Mouse (Mus musculus): ENCODE data around the gene Pank2.
"Not testable (repeated sequence)": the region's sequence is repeated elsewhere in the genome, so short reads cannot be mapped to it uniquely, and the experiment has no call there.

Gene Pank2

DNA sequence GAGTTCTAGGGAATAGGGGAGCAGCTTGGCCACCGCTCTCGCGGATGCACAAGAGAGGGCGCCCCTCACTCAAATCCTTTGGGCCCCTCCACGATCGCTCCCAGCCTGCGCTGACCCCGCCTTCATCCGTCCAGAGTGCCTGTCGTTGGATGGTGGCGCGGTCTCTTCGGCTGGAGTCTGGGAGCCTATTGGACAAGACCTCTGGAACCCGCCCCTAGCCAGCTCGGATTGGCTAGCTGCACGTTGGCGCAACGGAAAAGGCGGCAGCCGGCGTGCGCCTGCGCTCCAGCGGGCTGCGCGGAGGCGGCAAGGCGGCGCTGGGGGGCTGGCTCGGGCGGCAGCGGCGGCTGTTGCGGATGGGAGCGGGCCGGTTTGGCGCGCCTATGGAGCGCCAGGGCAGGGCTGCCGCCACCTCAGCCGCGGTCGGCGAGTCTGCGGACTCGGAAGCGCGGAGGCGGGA, at the start of gene Pank2:
Gene Pank2, plus strand, starts transcription at position 283 of the 460 bp plus-strand sequence.
- peak; percentile 98 to 99 for DNase-seq

- DNase-seq = no peak
Measured at GRCm38 (mm10) chr2:131213773-131214172, 48.5 kb upstream of the Pank2 start.

DNA sequence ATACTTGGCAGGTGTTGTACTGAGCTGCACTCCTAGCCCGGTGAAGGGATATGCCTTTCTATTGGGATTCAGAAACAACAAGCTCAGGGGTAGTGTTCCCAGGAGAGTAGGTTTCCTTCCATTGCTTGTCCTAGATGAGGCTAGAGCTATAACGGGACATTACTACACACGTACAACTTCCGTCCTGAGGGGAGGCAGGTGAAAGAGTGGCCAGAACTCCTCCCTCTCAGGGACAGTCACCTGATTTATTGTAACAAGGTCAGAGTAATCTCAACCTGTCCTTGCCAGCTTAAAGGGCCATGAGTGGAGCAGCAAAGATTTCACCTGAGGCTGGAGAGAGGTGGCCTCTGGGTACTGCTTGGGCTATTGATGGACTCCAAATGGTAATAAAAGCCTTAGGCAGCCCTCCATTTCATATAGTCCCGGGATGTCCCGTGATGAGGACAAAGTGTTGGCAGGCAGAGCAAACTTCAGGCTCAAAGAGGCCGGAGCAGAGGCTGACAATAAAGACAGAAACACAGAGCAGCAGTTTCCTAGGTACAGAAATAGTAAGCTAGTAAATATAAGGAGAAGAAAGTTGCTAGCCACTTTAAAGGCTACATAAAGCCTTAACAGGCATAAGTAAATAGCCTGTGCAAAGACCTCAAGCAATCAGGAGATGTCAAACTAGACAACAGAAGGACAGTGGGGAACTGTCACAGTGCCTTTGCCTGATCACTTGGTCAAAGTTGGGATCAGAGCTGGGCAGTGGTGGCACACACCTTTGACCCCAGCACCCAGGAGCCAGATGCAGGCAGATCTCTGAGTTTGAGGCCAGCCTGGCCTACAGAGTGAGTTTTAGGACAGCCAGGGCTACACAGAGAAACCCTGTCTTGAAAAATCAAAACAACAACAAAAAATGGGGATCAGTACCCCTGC, 46.1 kb upstream of the Pank2 start:
- no peak for DNase-seq

DNA sequence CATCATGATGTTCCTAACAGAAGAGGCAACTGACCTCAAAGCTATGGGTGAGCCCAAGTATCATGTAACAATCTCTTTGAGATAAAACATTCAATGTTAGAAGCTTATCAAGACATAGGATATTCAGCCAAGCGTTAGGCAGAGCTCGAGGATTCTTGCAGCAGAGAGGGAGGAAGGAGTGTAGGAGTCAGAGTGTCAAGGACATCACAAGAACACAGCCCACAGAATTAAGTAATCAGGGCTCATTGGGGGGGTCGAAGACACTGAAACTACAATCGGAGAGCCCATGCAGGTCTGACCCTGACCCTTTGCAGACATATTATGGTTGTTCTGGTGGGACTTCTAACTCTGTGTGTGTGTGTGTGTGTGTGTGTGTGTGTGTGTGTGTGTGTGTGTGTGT, 42.3 kb upstream of the Pank2 start:
- no peak for DNase-seq

DNA sequence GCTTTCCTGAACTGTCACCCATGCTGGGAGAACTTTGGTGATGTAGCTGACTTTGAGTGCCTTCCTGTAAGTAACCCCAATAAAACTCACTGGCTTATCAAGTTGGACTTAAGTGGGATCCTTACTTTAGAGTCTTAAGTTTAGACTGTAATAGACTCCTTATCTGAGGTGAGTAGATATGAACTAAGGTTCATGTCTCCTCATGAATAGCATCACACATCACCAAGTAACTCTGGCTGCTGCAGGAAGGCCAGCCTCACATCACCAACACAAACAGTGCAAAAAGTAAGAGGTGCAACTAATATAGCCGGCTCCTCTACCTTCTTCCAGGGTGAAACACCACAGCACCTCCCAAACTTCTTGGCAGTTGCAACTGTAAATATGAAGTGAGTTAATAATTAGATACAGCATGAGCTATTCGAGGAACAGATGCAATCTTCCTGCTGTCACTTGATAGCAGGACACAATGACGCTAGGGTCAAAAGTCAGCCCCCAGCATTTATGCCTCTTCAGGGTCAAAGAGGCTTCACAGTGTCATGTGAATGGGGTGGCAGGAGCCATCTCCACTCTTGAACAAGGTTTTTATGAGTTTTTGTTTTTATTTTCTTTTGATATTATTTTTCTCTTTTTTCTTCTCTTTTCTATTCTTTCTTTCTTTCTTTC, 40.3 kb upstream of the Pank2 start:
- DNase-seq = no peak

DNA sequence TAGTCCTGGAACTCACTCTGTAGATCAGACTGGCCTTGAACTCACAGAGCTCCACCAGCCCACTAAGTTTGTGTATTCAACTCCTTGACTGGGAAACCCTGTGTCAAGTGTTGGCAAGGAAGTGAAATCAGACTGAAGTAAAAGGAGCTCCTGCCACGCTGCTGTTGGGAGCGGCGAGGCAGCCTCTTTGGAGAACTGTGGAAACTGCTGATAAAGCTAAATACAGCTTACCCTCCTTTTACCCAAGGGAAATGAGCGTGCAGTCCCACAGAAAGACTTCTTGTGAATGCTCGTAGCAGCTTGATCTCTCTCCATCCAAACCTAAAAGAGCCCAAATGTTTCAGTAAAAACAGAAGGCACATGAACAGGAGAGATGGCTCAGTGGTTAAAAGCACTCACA, 39.7 kb upstream of the Pank2 start:
- peak in 1 of 2 experiments; percentile 27 for DNase-seq

DNA sequence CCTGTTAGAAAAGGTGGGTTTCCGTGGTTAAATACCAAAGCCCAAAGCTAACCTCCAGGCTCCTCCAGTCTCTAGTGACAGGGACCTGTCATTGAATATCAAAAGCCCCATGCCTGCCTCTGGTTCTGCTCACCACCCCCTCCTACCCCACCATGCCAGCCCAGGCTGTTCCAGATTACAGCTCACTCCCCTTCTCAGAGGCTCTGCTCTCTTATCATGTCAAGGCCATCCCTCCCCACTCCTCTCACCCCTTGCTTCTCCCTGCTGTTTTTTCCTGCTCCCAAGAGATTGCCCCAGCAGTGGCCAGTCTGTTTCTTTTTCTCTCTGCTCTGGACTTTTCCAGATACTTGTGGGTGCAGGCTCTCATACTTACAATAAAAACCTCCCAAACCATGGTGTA, 38.7 kb upstream of the Pank2 start:
- no peak for DNase-seq

GRCm38 (mm10) chr2:131225178-131225577, 37.1 kb upstream of the Pank2 start:
- DNase-seq = peak; percentile 45 to 71

GRCm38 (mm10) chr2:131226669-131227068, 35.6 kb upstream of the Pank2 start:
- DNase-seq = not testable (repeated sequence)

- no peak for DNase-seq
Measured at GRCm38 (mm10) chr2:131227243-131227642, 35.1 kb upstream of the Pank2 start.

GRCm38 (mm10) chr2:131232558-131232957, 29.7 kb upstream of the Pank2 start:
- no peak for DNase-seq

GRCm38 (mm10) chr2:131233307-131234126, 28.8 kb upstream of the Pank2 start, which contains the start of gene Mavs:
TSS of gene Mavs (plus strand) at chr2:131234063.
- DNase-seq = peak; percentile 96 to 98

GRCm38 (mm10) chr2:131234127-131234650, 28.1 kb upstream of the Pank2 start:
- peak in 1 of 2 experiments; percentile 68 for DNase-seq

DNA sequence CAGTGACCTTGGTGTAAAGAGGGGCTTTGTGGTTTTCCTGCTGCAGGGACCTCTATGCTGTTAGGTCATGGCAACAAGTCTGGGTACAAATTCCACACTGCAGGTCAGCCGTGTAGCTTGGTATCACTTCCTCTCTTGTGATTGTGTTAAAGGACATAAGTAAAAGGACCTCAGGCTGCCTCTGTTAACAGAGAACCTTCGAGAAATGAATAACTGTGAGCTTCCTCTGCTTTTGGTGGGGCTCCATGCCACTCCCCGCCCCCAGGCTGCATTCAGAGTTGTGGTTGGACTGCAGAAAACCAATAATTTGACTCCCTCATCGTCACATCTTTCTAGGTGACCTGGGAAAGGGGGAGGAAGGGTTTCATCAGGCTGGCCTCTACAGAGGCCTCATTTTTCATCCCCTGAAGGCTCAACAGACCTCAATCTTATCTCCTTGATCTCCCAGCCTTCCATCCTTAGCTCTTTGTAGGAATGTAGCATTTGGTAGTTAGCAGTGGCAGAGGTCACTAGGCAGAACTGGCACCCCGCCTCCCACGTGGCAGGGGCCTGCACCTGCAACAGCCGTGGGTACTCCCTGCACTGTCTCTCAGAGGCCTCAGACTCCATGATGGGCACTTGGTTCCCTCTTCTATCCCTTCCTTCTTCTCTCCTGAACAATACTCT, 27.2 kb upstream of the Pank2 start:
- peak; percentile 36 to 65 for DNase-seq

- no peak for DNase-seq
Measured at GRCm38 (mm10) chr2:131242180-131242579, 20.1 kb upstream of the Pank2 start.

DNA sequence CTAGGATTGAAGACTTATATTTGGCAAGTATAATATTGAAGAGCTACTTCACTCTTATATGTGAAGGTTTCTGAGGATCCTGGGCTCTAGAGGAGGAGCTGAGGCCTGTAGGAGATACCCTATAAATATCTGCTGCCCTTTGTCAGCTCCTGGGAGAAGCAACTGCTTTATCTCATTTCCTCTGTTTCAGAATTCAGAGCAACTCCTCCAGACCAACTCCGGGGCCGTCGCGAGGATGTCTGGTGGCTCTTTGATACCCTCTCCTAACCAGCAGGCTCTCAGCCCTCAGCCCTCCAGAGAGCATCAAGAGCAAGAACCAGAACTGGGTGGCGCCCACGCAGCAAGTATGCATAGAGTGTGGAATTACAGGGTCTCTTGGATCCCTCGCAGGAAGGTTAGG, 19.4 kb upstream of the Pank2 start:
- no peak for DNase-seq

DNA sequence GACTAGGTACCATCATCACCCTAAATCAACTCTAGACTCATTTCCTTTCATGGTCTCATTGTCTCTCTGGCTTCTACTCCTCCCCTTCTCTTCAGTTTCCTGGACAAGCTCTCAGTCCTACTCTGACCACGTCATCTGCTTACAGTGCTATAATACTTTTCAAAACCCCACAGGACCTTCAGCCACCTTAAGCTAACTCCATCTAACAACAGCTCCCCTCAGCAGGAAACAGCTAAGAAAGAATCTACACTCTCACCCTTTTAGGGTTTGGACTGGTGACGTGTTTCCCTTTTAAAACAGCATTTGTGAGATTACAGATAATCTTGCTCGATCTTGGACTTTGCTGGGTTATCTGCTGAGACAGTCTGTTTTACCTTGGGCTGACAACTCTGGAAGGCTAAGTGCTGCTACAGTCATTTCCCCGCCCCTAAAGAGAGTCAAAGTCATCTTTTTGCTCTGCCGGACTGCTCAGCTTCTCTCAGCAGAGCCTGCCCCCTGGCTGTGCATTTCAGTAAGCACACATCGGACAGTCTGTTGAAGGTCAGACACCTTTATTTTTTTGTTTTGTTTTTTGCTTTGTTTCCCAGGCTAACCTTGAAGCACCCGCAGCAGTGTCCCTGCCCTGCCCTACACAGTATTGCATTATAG, 8.5 kb upstream of the Pank2 start:
- DNase-seq = peak; percentile 81 to 89

DNA sequence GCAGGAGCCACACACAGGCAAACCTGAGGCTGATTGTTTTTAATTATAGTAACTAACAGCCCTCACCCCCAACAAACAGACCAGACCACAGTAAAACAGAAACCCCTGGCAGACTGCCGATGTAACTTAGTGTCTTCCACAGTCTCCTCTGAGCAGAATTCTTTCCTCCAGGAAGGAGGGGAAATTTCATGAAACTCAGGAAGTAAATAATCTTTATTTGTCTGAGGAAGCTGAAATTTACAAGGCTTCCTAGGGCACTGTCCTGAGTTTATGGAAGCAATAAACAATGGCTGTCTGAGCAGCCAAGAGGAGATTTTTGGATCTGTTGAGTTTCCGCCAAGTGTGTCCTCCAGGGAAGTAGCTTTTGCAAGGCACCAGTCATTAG, 8.0 kb upstream of the Pank2 start:
- peak; percentile 66 to 77 for DNase-seq

GRCm38 (mm10) chr2:131255738-131256137, 6.6 kb upstream of the Pank2 start:
- peak in 1 of 2 experiments; percentile 17 for DNase-seq

GRCm38 (mm10) chr2:131258693-131259092, 3.6 kb upstream of the Pank2 start:
- DNase-seq = no peak

- DNase-seq = no peak
Measured at GRCm38 (mm10) chr2:131260544-131261307, 1.6 kb upstream of the Pank2 start.
